Mouse (Mus musculus): ENCODE results near the gene Flrt2. TPM values are rescaled to one million over a fixed set of nuclear protein-coding genes. Genes with fewer than 3 reads are reported as not detected.
A peak's percentile ranks its signal among the peaks of the same experiment; 100 is the strongest.

Gene Flrt2
- polyA plus RNA-seq, 1 experiment = 1.4 TPM

- H3K36me3 ChIP-seq (ENCODE audit: control insufficient read depth, insufficient read depth, low read length, poor library complexity, severe bottlenecking) = no peaks in the 10 kb centered on the region
- H3K4me1 ChIP-seq (ENCODE audit: control insufficient read depth, insufficient read depth, low read length) = no peaks in the 10 kb centered on the region
- H3K4me3 ChIP-seq (ENCODE audit: low read depth, low read length) = no peak overlapping the region
- no peaks in the 10 kb centered on the region for H3K9me3 ChIP-seq (replicated peaks; ENCODE audit: control insufficient read depth, insufficient read depth, low read length, poor library complexity, severe bottlenecking)
- H3K27me3 ChIP-seq (ENCODE audit: control insufficient read depth, insufficient read depth, low read length, poor library complexity, severe bottlenecking) = peaks cover 4% of the 10 kb centered on the region; the same call in 1 of the 2 replicates
- H3K9ac ChIP-seq (ENCODE audit: low read depth, poor library complexity, severe bottlenecking) = no peak overlapping the region
- no peak overlapping the region for H3K27ac ChIP-seq (ENCODE audit: insufficient read depth, low read length)
- no peak for TF ChIP-seq CTCF (IDR thresholded peaks at IDR 0.05; ENCODE audit: low read depth, low read length)
- no peak for TF ChIP-seq POLR2A (IDR thresholded peaks at IDR 0.05; ENCODE audit: insufficient read depth, low read length)
- TF ChIP-seq EP300 (IDR thresholded peaks at IDR 0.05; ENCODE audit: insufficient read depth, low read depth, low read length) = no peak
Observed at GRCm38 (mm10) chr12:95700746-95701145, 8.7 kb downstream of the Flrt2 start.

- Histone ChIP-seq H3K4me1 (ENCODE audit: control insufficient read depth, insufficient read depth, low read length) (no peaks in the 10 kb centered on the region), H3K4me3 (ENCODE audit: low read depth, low read length) (no peak overlapping the region), H3K9me3 (replicated peaks; ENCODE audit: control insufficient read depth, insufficient read depth, low read length, poor library complexity, severe bottlenecking) (no peaks in the 10 kb centered on the region), H3K27ac (ENCODE audit: insufficient read depth, low read length) (no peak overlapping the region), H3K27me3 (ENCODE audit: control insufficient read depth, insufficient read depth, low read length, poor library complexity, severe bottlenecking) (peaks cover 4% of the 10 kb centered on the region; the same call in 1 of the 2 replicates), H3K36me3 (ENCODE audit: control insufficient read depth, insufficient read depth, low read length, poor library complexity, severe bottlenecking) (no peaks in the 10 kb centered on the region), H3K9ac (ENCODE audit: low read depth, poor library complexity, severe bottlenecking) (no peak overlapping the region)
- TF ChIP-seq CTCF (IDR thresholded peaks at IDR 0.05; ENCODE audit: low read depth, low read length) (no peak), EP300 (IDR thresholded peaks at IDR 0.05; ENCODE audit: insufficient read depth, low read depth, low read length) (no peak), POLR2A (IDR thresholded peaks at IDR 0.05; ENCODE audit: insufficient read depth, low read length) (no peak)
Observed at GRCm38 (mm10) chr12:95701580-95701979, 9.6 kb downstream of the Flrt2 start.

DNA sequence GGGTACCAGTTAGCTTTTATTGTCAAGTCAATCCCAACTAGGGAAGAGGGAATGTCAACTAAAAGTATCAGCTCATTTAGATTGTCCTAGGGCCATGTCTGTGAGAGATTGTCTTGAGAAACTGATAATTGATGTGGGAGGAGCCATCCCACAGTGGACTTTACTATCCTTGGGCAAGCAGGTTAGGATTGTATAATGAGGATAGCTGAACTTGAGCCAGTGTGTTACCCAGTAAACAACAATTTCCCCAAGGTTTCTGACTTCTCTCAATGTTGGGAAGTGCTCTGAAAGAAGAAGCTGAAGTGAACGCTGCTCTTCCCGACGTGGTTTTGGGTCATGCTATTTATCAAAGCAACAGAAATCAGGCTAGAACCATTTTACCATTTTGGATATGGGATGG, 13.0 kb downstream of the Flrt2 start:
- Histone ChIP-seq H3K27me3 (ENCODE audit: control insufficient read depth, insufficient read depth, low read length, poor library complexity, severe bottlenecking) (no peaks in the 10 kb centered on the region), H3K9ac (ENCODE audit: low read depth, poor library complexity, severe bottlenecking) (no peak overlapping the region)
- no peak for TF ChIP-seq POLR2A (IDR thresholded peaks at IDR 0.05; ENCODE audit: insufficient read depth, low read length)
- no peak for TF ChIP-seq EP300 (IDR thresholded peaks at IDR 0.05; ENCODE audit: insufficient read depth, low read depth, low read length)
- TF ChIP-seq CTCF (IDR thresholded peaks at IDR 0.05; ENCODE audit: low read depth, low read length) = no peak

GRCm38 (mm10) chr12:95723265-95723664, 31.2 kb downstream of the Flrt2 start:
- no peaks in the 10 kb centered on the region for H3K4me1 ChIP-seq (ENCODE audit: control insufficient read depth, insufficient read depth, low read length)
- H3K9ac ChIP-seq (ENCODE audit: low read depth, poor library complexity, severe bottlenecking) = no peak overlapping the region
- no peaks in the 10 kb centered on the region for H3K9me3 ChIP-seq (replicated peaks; ENCODE audit: control insufficient read depth, insufficient read depth, low read length, poor library complexity, severe bottlenecking)
- no peak overlapping the region for H3K27ac ChIP-seq (ENCODE audit: insufficient read depth, low read length)
- TF ChIP-seq EP300 (IDR thresholded peaks at IDR 0.05; ENCODE audit: insufficient read depth, low read depth, low read length) = no peak
- peak; percentile 61 for TF ChIP-seq CTCF (IDR thresholded peaks at IDR 0.05; ENCODE audit: low read depth, low read length)
- TF ChIP-seq POLR2A (IDR thresholded peaks at IDR 0.05; ENCODE audit: insufficient read depth, low read length) = no peak
- no peaks in the 10 kb centered on the region for H3K27me3 ChIP-seq (ENCODE audit: control insufficient read depth, insufficient read depth, low read length, poor library complexity, severe bottlenecking)
- no peak overlapping the region for H3K4me3 ChIP-seq (ENCODE audit: low read depth, low read length)
- no peaks in the 10 kb centered on the region for H3K36me3 ChIP-seq (ENCODE audit: control insufficient read depth, insufficient read depth, low read length, poor library complexity, severe bottlenecking)

More for the DNA sequence above, 13.0 kb downstream of the Flrt2 start:
- Histone ChIP-seq H3K36me3 (ENCODE audit: control insufficient read depth, insufficient read depth, low read length, poor library complexity, severe bottlenecking) (no peaks in the 10 kb centered on the region), H3K9me3 (replicated peaks; ENCODE audit: control insufficient read depth, insufficient read depth, low read length, poor library complexity, severe bottlenecking) (no peaks in the 10 kb centered on the region), H3K4me3 (ENCODE audit: low read depth, low read length) (no peak overlapping the region), H3K4me1 (ENCODE audit: control insufficient read depth, insufficient read depth, low read length) (no peaks in the 10 kb centered on the region), H3K27ac (ENCODE audit: insufficient read depth, low read length) (no peak overlapping the region)

- Histone ChIP-seq H3K4me3 (ENCODE audit: low read depth, low read length) (no peak overlapping the region), H3K36me3 (ENCODE audit: control insufficient read depth, insufficient read depth, low read length, poor library complexity, severe bottlenecking) (no peaks in the 10 kb centered on the region), H3K27me3 (ENCODE audit: control insufficient read depth, insufficient read depth, low read length, poor library complexity, severe bottlenecking) (no peaks in the 10 kb centered on the region), H3K9me3 (replicated peaks; ENCODE audit: control insufficient read depth, insufficient read depth, low read length, poor library complexity, severe bottlenecking) (no peaks in the 10 kb centered on the region), H3K27ac (ENCODE audit: insufficient read depth, low read length) (no peak overlapping the region), H3K4me1 (ENCODE audit: control insufficient read depth, insufficient read depth, low read length) (no peaks in the 10 kb centered on the region), H3K9ac (ENCODE audit: low read depth, poor library complexity, severe bottlenecking) (no peak overlapping the region)
- TF ChIP-seq EP300 (IDR thresholded peaks at IDR 0.05; ENCODE audit: insufficient read depth, low read depth, low read length) (no peak), CTCF (IDR thresholded peaks at IDR 0.05; ENCODE audit: low read depth, low read length) (no peak), POLR2A (IDR thresholded peaks at IDR 0.05; ENCODE audit: insufficient read depth, low read length) (no peak)
Observed at GRCm38 (mm10) chr12:95734075-95734474, 42.0 kb downstream of the Flrt2 start.

DNA sequence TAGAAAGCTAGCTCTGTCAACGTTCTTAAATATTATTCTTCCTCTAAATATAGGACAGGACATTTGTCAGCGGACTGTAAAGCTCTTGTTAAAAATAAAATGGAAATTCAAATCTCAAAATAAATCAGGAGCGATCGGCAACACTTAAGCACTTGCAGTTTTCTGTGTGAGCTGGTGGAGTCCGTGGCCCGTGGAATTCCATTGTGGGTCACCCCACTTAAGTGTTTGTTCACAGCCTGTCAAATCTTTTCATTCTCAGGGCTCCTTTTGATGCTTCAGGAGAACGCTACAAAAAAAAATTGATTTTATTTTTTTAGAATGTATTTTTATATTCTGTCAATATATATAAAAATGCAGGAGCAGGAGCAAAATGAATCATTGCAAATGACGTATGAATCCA, 45.5 kb downstream of the Flrt2 start:
- no peaks in the 10 kb centered on the region for H3K4me1 ChIP-seq (ENCODE audit: control insufficient read depth, insufficient read depth, low read length)
- no peaks in the 10 kb centered on the region for H3K9me3 ChIP-seq (replicated peaks; ENCODE audit: control insufficient read depth, insufficient read depth, low read length, poor library complexity, severe bottlenecking)
- no peak overlapping the region for H3K9ac ChIP-seq (ENCODE audit: low read depth, poor library complexity, severe bottlenecking)
- no peaks in the 10 kb centered on the region for H3K27me3 ChIP-seq (ENCODE audit: control insufficient read depth, insufficient read depth, low read length, poor library complexity, severe bottlenecking)
- no peaks in the 10 kb centered on the region for H3K36me3 ChIP-seq (ENCODE audit: control insufficient read depth, insufficient read depth, low read length, poor library complexity, severe bottlenecking)
- H3K27ac ChIP-seq (ENCODE audit: insufficient read depth, low read length) = no peak overlapping the region
- H3K4me3 ChIP-seq (ENCODE audit: low read depth, low read length) = no peak overlapping the region
- TF ChIP-seq POLR2A (IDR thresholded peaks at IDR 0.05; ENCODE audit: insufficient read depth, low read length) (no peak), CTCF (IDR thresholded peaks at IDR 0.05; ENCODE audit: low read depth, low read length) (no peak), EP300 (IDR thresholded peaks at IDR 0.05; ENCODE audit: insufficient read depth, low read depth, low read length) (no peak)

All from ES-Bruce4 (cell line).